Mouse (Mus musculus): Measurements from ENCODE around the gene Rhobtb1. TPM values are rescaled to one million over a fixed set of nuclear protein-coding genes. Genes with fewer than 3 reads are reported as not detected.

Gene Rhobtb1
- polyA plus RNA-seq, 1 experiment from 2014 or later: 9.0 TPM

DNA sequence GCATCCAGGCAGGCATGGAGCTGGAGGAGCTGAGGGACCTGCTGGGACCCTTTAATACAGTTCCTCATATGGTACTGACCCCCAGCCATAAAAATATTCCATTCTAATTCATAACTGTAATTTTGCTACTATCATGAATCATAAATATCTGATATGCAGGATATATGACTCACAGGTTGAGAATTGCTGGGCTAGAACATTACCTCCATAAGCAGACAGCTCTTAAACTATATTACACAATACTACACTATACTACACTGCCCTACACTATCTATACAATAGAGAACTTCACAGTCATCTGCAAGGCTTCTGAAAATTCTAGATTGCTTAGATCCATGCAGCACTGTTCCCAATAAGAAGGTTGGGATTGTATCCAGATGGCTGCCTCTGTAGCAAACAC lies 16.9 kb upstream of the Rhobtb1 start:
- Histone ChIP-seq H3K4me2 (no peak overlapping the region), H3K9me3 (replicated peaks) (no peaks in the 10 kb centered on the region), H3K27me3 (replicated peaks) (no peaks in the 10 kb centered on the region), H3K9ac (no peak overlapping the region), H3K27ac (no peak overlapping the region), H3K4me3 (no peak overlapping the region), H3K4me1 (no peaks in the 10 kb centered on the region), H3K36me3 (no peaks in the 10 kb centered on the region)
- no peak for ATAC-seq

DNA sequence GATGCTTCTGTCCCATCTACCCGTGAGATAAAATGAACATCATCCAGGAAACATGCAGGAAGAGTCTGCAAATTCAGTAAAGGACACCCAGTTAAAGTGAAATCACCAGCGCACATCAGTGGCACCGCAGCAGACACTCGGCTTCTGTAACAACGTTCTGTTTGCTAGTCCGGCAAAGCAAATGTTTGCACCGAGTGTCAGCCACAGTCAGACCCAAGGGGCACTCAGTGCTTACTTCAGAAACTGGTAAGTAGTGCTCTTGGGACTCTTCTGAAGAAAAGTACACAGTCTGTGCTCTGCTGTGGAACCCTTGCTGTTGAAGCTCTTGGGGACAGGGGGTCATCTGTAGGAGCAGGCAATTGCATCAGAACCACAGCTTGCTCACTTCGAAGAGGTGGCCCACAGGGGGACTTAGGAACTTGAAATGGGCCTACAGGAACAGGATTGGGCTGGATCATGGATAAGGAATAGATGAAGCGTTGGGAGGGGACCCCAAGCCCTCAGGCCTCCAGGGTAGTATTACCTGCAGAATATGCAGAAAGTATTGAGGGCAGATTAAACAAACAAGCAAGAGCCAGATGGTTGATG lies 14.9 kb upstream of the Rhobtb1 start:
- peak; percentile 35; the same call in 1 of the 2 replicates for ATAC-seq

DNA sequence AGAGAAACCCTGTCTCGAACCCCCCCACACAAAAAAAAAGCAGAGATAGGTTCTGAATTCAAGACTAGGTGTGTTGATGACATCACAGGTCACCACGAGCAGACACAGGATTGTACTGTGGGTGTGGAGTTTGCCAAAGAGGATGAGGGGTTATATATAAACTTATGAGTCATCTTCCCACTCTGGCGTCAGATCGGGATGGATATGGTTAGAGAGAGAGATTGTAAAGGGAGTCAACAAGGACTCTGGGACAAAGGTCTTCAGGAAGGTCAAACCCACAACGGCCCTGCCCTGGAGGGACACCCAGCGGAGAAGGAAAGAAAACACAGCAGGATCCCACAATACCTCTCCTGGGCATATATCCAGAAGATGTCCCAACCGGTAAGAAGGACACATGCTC lies 2.0 kb upstream of the Rhobtb1 start:
- Histone ChIP-seq H3K36me3 (no peaks in the 10 kb centered on the region), H3K27ac (no peak overlapping the region), H3K4me1 (no peaks in the 10 kb centered on the region), H3K9me3 (replicated peaks) (no peaks in the 10 kb centered on the region), H3K4me3 (no peak overlapping the region), H3K27me3 (replicated peaks) (no peaks in the 10 kb centered on the region), H3K4me2 (no peak overlapping the region), H3K9ac (no peak overlapping the region)
- ATAC-seq: no peak
- WGBS (ENCODE audit: insufficient replicate concordance): 67% methylated on average over 7 of the region's 7 CpGs

More for the DNA sequence above, 14.9 kb upstream of the Rhobtb1 start:
- Histone ChIP-seq H3K36me3 (no peaks in the 10 kb centered on the region), H3K4me2 (no peak overlapping the region), H3K9ac (no peak overlapping the region), H3K9me3 (replicated peaks) (no peaks in the 10 kb centered on the region), H3K4me1 (no peaks in the 10 kb centered on the region), H3K4me3 (no peak overlapping the region), H3K27ac (peak overlapping the region; percentile 49), H3K27me3 (replicated peaks) (no peaks in the 10 kb centered on the region)
- 52% methylated on average over 9 of the region's 9 CpGs for WGBS (ENCODE audit: insufficient replicate concordance)

DNA sequence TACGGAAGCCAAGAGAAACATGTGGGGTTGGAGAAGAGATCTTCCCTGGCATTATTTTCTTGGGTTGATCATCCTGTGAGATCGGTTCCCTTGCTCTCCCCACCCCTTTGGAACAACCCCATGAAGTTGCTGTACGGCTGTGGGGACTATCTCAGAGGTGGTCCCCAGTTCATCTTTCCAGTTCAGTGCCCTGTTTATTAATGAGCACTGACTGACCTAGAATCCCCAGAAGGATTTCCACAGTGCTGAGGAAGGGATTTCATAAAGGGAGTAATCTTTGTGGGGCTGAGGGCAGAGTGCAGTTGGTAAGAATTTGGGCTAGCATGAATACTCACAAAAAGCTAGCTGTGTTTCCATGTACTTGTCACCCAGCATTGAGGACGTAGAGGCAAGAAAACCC lies 1.7 kb downstream of the Rhobtb1 start:
- WGBS (ENCODE audit: insufficient replicate concordance): 66% methylated on average over 4 of the region's 4 CpGs
- no peak for ATAC-seq
- Histone ChIP-seq H3K36me3 (no peaks in the 10 kb centered on the region), H3K27me3 (replicated peaks) (no peaks in the 10 kb centered on the region), H3K9me3 (replicated peaks) (no peaks in the 10 kb centered on the region), H3K4me3 (no peak overlapping the region), H3K4me2 (no peak overlapping the region), H3K4me1 (no peaks in the 10 kb centered on the region), H3K9ac (no peak overlapping the region), H3K27ac (no peak overlapping the region)

DNA sequence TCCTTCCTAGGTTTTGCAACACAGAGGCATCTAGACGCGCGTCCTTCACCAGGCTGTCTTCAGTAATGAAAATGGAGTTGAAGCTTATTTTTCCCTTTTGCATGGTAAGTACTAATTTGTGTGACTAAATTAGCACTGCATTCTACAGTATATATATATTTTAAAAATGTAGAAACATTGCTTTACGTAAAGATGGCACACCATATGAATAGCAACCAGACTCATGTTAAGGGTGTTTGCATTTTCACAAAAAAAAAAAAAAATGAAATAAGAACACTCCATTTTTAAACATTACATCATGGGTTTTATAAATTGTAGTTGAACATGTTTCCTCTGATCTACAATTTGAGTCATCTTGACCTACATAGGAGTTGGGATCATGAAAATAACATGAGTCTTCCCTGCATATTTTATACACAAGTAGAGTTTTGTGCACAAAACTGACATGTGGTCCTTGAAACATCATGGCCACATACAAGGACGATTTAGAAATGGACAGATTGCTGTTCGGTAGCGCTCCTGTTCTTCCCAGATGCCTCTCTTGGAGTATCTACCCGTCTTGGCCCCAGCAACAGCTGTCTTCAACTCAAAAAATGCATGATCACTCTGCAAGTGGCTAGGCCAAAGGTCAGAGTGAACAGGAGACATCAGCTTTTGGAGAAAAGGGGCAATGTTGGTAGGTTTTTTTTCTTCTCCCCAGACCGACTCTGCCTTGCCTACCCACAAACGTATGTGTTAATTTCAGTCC lies 4.4 kb downstream of the Rhobtb1 start:
- 73% methylated on average over 10 of the region's 10 CpGs for WGBS (ENCODE audit: insufficient replicate concordance)
- no peaks in the 10 kb centered on the region for H3K27me3 ChIP-seq (replicated peaks)
- no peak for ATAC-seq

DNA sequence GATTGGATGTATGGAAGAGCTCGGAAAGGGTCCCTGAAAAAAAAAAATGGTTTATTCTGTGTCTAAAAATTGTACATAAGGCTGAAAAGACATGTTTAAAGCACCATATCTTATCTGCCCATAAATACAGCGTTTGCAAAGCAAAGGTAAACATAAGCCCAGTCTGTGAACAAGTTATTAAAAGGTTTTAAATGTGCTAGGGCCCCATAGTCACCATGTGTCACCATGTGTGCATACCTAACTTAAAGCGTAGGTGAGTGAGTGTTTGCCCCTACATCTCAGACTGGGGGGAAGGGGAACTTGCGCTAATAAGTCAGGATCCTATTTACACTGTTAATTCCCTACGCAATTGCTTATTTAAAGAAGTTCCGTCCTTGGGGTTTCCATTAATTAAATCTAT lies 5.2 kb downstream of the Rhobtb1 start:
- no peak overlapping the region for H3K27ac ChIP-seq
- no peaks in the 10 kb centered on the region for H3K9me3 ChIP-seq (replicated peaks)
- no peak overlapping the region for H3K9ac ChIP-seq
- no peak overlapping the region for H3K4me3 ChIP-seq
- ATAC-seq: no peak
- H3K27me3 ChIP-seq (replicated peaks): no peaks in the 10 kb centered on the region
- H3K36me3 ChIP-seq: no peaks in the 10 kb centered on the region
- 62% methylated on average over 6 of the region's 6 CpGs for WGBS (ENCODE audit: insufficient replicate concordance)
- no peaks in the 10 kb centered on the region for H3K4me1 ChIP-seq
- H3K4me2 ChIP-seq: no peak overlapping the region

More for the DNA sequence above, 4.4 kb downstream of the Rhobtb1 start:
- H3K4me1 ChIP-seq: no peaks in the 10 kb centered on the region
- no peak overlapping the region for H3K4me3 ChIP-seq
- no peak overlapping the region for H3K27ac ChIP-seq
- H3K9me3 ChIP-seq (replicated peaks): no peaks in the 10 kb centered on the region
- no peaks in the 10 kb centered on the region for H3K36me3 ChIP-seq
- H3K9ac ChIP-seq: no peak overlapping the region
- H3K4me2 ChIP-seq: no peak overlapping the region

DNA sequence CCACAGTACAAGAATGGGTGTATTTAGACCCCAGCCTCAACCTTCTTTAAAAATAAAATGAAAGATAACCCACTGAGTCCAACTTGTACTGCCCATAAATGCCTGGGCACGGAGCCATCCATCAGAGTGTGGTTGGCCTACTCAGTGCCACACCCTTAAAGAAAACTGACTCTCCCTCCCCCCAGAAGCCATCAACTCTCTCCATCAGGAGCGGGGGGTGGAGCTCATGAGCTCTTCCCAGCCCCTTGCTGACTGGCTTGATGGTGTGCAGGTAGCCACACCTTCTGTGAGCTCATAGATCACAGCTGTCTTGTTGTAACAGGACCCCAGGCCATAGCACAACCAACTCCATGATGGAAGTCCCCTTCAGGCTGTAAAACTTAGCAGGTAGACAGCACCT lies 6.2 kb downstream of the Rhobtb1 start:
- H3K9me3 ChIP-seq (replicated peaks): no peaks in the 10 kb centered on the region
- no peaks in the 10 kb centered on the region for H3K27me3 ChIP-seq (replicated peaks)
- no peak overlapping the region for H3K4me3 ChIP-seq
- ATAC-seq: no peak
- H3K36me3 ChIP-seq: no peaks in the 10 kb centered on the region
- 38% methylated on average over 2 of the region's 2 CpGs for WGBS (ENCODE audit: insufficient replicate concordance)
- H3K27ac ChIP-seq: no peak overlapping the region
- H3K4me2 ChIP-seq: no peak overlapping the region
- no peaks in the 10 kb centered on the region for H3K4me1 ChIP-seq
- H3K9ac ChIP-seq: no peak overlapping the region

DNA sequence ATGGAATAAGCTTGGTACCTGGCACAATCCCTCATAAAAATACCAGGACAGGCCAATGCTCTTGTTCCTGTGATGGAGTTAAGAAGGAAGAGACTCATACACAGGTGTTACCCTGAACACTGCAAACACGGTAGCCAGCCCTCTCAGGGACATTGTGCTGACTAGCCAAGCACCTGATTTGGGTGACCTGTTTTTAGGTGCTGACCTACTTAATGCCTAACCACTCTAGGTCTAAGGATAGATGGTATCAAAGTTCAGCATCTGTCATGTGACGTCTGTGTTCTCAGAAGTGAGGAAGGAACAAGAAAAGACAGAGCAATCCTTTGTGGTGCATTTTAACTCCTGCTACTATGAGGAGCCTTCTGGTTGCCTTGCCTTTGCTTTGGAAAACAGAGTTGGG lies 9.6 kb downstream of the Rhobtb1 start:
- H3K9me3 ChIP-seq (replicated peaks): no peaks in the 10 kb centered on the region
- no peak overlapping the region for H3K4me2 ChIP-seq
- H3K27ac ChIP-seq: no peak overlapping the region
- H3K9ac ChIP-seq: no peak overlapping the region
- H3K4me1 ChIP-seq: no peaks in the 10 kb centered on the region
- 65% methylated on average over 2 of the region's 2 CpGs for WGBS (ENCODE audit: insufficient replicate concordance)
- no peak overlapping the region for H3K4me3 ChIP-seq
- H3K36me3 ChIP-seq: no peaks in the 10 kb centered on the region
- ATAC-seq: no peak
- no peaks in the 10 kb centered on the region for H3K27me3 ChIP-seq (replicated peaks)

DNA sequence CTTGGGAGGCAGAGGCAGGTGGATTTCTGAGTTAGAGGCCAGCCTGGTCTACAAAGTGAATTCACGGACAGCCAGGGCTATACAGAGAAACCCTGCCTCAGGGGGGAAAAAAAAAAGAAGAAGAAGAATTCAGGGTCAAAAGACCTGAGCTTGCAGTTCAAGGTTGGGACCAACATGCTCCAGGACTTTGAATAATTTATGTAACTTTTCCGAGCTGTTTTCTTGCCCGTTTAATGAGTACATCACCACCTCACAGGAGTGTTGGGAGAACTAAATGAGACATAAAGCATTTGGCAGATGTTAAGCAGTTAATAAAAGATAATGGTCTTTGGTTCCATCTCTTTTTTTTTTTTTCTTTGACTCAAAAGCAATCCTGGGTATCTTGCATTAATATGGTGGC lies 10.3 kb downstream of the Rhobtb1 start:
- H3K27ac ChIP-seq: no peak overlapping the region
- H3K4me1 ChIP-seq: no peaks in the 10 kb centered on the region
- whole genome bisulfite sequencing (ENCODE audit: insufficient replicate concordance): 71% methylated on average over 3 of the region's 3 CpGs
- no peak for ATAC-seq
- H3K9me3 ChIP-seq (replicated peaks): no peaks in the 10 kb centered on the region
- no peak overlapping the region for H3K4me2 ChIP-seq
- no peak overlapping the region for H3K4me3 ChIP-seq
- no peaks in the 10 kb centered on the region for H3K36me3 ChIP-seq
- H3K9ac ChIP-seq: no peak overlapping the region
- no peaks in the 10 kb centered on the region for H3K27me3 ChIP-seq (replicated peaks)

DNA sequence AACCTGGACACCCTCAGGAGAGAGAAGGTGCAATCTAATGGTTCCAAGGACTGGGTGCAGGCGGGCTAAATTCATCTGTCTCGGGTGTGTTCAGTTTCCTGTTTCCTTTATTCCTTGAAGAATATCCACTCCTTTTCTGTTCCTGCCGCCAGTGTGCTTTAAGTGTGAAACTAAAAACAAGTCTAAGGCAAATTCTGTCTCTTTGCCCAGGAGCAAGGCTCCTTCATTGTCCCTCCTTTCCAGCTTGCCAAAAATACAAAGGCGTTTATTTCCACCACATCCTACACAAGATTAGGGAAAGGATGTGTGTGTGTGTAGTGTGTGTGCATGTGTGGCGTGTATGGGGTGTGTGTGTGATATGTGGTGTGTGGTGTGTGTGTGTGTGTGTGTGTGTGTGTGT lies 11.3 kb downstream of the Rhobtb1 start:
- Histone ChIP-seq H3K9ac (no peak overlapping the region), H3K4me2 (no peak overlapping the region), H3K27ac (no peak overlapping the region), H3K4me1 (no peaks in the 10 kb centered on the region), H3K9me3 (replicated peaks) (no peaks in the 10 kb centered on the region), H3K36me3 (no peaks in the 10 kb centered on the region), H3K27me3 (replicated peaks) (no peaks in the 10 kb centered on the region), H3K4me3 (no peak overlapping the region)
- ATAC-seq: no peak
- WGBS (ENCODE audit: insufficient replicate concordance): 57% methylated on average over 5 of the region's 5 CpGs

DNA sequence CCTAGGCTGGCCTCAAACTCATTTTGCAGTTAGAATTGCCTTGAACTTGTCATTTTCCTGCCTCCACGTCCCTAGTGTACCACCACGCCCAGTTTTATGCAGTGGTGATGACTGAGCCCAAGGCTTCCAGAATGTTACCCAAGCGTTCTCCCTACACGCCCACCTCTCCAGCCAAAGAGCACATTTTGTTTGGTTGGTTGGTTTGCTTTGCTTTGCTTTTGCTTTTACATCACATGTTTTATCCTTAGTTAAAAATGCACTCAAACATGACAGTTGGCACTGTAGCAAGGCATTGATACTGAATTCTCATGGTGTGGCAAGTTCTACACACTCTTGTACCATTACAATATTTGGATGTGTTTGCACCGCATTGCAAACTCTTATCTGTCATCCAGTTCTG lies 12.0 kb downstream of the Rhobtb1 start:
- ATAC-seq: no peak
- Histone ChIP-seq H3K4me1 (no peaks in the 10 kb centered on the region), H3K4me3 (no peak overlapping the region), H3K9me3 (replicated peaks) (no peaks in the 10 kb centered on the region), H3K27ac (no peak overlapping the region), H3K27me3 (replicated peaks) (no peaks in the 10 kb centered on the region), H3K9ac (no peak overlapping the region), H3K4me2 (no peak overlapping the region), H3K36me3 (no peaks in the 10 kb centered on the region)
- WGBS (ENCODE audit: insufficient replicate concordance): 65% methylated on average over 5 of the region's 5 CpGs

DNA sequence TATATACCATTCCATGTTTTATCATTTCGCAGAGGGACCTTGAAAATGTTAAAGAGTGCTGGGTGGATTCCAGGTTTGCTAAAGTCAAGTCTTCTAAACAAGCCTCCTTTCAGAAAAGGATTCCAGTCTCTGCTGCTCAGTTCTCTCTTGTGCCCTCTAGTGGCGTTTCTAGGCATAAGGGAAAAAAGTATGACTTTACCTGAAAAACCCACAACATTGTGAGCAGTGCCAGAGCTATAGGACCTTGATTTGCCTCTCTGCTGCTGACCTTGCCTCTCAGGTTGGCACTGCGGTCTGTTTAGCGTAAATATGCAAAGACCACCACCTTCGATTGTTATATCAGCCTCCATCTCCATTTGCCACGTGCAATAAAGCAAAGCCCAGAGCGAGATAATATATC lies 13.9 kb downstream of the Rhobtb1 start:
- Histone ChIP-seq H3K9ac (no peak overlapping the region), H3K36me3 (no peaks in the 10 kb centered on the region), H3K4me3 (no peak overlapping the region), H3K27me3 (replicated peaks) (no peaks in the 10 kb centered on the region), H3K9me3 (replicated peaks) (no peaks in the 10 kb centered on the region), H3K27ac (no peak overlapping the region), H3K4me1 (no peaks in the 10 kb centered on the region), H3K4me2 (no peak overlapping the region)
- 45% methylated on average over 7 of the region's 7 CpGs for WGBS (ENCODE audit: insufficient replicate concordance)
- ATAC-seq: no peak

DNA sequence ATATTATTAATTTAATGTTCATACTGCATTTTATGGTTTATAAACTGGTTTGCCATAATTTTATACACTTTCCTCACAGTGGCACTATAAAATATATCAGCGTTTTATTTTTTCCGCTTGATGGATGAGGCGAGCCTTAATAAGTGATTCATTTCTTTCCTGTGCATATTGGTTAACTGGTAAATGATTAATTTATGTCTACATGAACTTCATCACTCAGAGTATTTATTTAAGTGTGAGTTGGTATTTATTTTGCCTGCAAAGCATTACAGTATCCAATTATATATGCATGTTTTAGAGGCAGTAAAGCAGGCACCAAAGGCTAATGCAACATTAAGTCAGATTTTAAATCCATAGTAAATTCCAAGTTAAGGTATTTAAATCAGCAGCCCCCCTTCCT lies 14.6 kb downstream of the Rhobtb1 start:
- H3K27ac ChIP-seq: no peak overlapping the region
- no peaks in the 10 kb centered on the region for H3K36me3 ChIP-seq
- H3K9me3 ChIP-seq (replicated peaks): no peaks in the 10 kb centered on the region
- no peaks in the 10 kb centered on the region for H3K4me1 ChIP-seq
- no peak overlapping the region for H3K4me3 ChIP-seq
- 69% methylated on average over 3 of the region's 3 CpGs for WGBS (ENCODE audit: insufficient replicate concordance)
- ATAC-seq: no peak
- no peak overlapping the region for H3K4me2 ChIP-seq
- H3K27me3 ChIP-seq (replicated peaks): no peaks in the 10 kb centered on the region
- no peak overlapping the region for H3K9ac ChIP-seq

Data from liver, embryonic 12.5 days (tissue).